Mouse (Mus musculus) brain, embryonic 14.5 days (tissue): ENCODE results near the gene Nus1. TPM values are rescaled to one million over a fixed set of nuclear protein-coding genes. Genes with fewer than 3 reads are reported as not detected.

Experiments
- DNase-seq: peaks from one replicate; pipeline ENCODE4 v3.0.0-alpha.2; 2011; ENCODE audit warnings: low read depth
- CTCF ChIP-seq: fragments of 200-500 bp; IDR thresholded peaks from 2 replicates; pipeline ENCODE4 v1.5.1; 2012; ENCODE audit warnings: inconsistent platforms, mild to moderate bottlenecking, moderate library complexity, borderline replicate concordance; ENCODE audit not compliant: insufficient read depth, insufficient read length; ENCODE audit errors: extremely low read depth
- POLR2A ChIP-seq: fragments of 200-500 bp; IDR thresholded peaks from 2 replicates; pipeline ENCODE4 v1.6.1; 2012; ENCODE audit warnings: mild to moderate bottlenecking, inconsistent platforms, borderline replicate concordance; ENCODE audit not compliant: poor library complexity, insufficient read depth, insufficient read length, severe bottlenecking; ENCODE audit errors: extremely low read depth
- polyA plus RNA-seq: library from polyadenylated mRNA; depleted of rRNA; stranded (reverse); fragments of >200 nt; gene quantifications from 2 replicates; pipeline ENCODE4 v1.2.3, GENCODE M21; 2012

The Nus1 gene
- polyA plus RNA-seq, 1 experiment = 27.7 TPM

GRCm38 (mm10) chr10:52387192-52387591, 30.2 kb upstream of the Nus1 start:
- DNase-seq = no peak
- TF ChIP-seq POLR2A = no peak

GRCm38 (mm10) chr10:52388922-52389430, 28.4 kb upstream of the Nus1 start, which contains the start of gene Nepn:
Gene Nepn (plus strand): TSS chr10:52388972.
- DNase-seq = no peak
- TF ChIP-seq CTCF = no peak
- no peak for TF ChIP-seq POLR2A

GRCm38 (mm10) chr10:52389438-52389837, 27.9 kb upstream of the Nus1 start:
- no peak for DNase-seq
- TF ChIP-seq POLR2A (no peak), CTCF (no peak)

GRCm38 (mm10) chr10:52391208-52391607, 26.1 kb upstream of the Nus1 start:
- no peak for TF ChIP-seq POLR2A
- TF ChIP-seq CTCF = no peak
- no peak for DNase-seq

- DNase-seq = no peak
- TF ChIP-seq POLR2A (no peak), CTCF (no peak)
Measured at GRCm38 (mm10) chr10:52396647-52397046, 20.7 kb upstream of the Nus1 start.

- TF ChIP-seq POLR2A = no peak
- no peak for TF ChIP-seq CTCF
- no peak for DNase-seq
Measured at GRCm38 (mm10) chr10:52398715-52399114, 18.6 kb upstream of the Nus1 start.

GRCm38 (mm10) chr10:52399722-52400121, 17.6 kb upstream of the Nus1 start:
- TF ChIP-seq POLR2A (no peak), CTCF (no peak)
- no peak for DNase-seq

- no peak for DNase-seq
- no peak for TF ChIP-seq CTCF
- TF ChIP-seq POLR2A = no peak
Measured at GRCm38 (mm10) chr10:52405160-52405559, 12.2 kb upstream of the Nus1 start.

GRCm38 (mm10) chr10:52407526-52407925, 9.8 kb upstream of the Nus1 start:
- TF ChIP-seq CTCF (no peak), POLR2A (no peak)
- no peak for DNase-seq

GRCm38 (mm10) chr10:52415020-52415419, 2.3 kb upstream of the Nus1 start:
- DNase-seq = no peak
- no peak for TF ChIP-seq POLR2A
- no peak for TF ChIP-seq CTCF

- peak; percentile 24 for DNase-seq
- TF ChIP-seq POLR2A (no peak), CTCF (no peak)
Measured at GRCm38 (mm10) chr10:52416458-52416857, 889 bp upstream of the Nus1 start.

GRCm38 (mm10) chr10:52417998-52418860, 882 bp downstream of the Nus1 start:
- peak; percentile 51 for DNase-seq
- no peak for TF ChIP-seq POLR2A
- TF ChIP-seq CTCF = no peak

- DNase-seq = no peak
- no peak for TF ChIP-seq CTCF
- TF ChIP-seq POLR2A = no peak
Measured at GRCm38 (mm10) chr10:52418931-52419330, 1.6 kb downstream of the Nus1 start.
